Mouse (Mus musculus): ENCODE data around the gene Lrrc43. TPM values are rescaled to one million over a fixed set of nuclear protein-coding genes. Genes with fewer than 3 reads are reported as not detected.

Lrrc43 gene
- polyA plus RNA-seq, 1 experiment, result not detected

DNA sequence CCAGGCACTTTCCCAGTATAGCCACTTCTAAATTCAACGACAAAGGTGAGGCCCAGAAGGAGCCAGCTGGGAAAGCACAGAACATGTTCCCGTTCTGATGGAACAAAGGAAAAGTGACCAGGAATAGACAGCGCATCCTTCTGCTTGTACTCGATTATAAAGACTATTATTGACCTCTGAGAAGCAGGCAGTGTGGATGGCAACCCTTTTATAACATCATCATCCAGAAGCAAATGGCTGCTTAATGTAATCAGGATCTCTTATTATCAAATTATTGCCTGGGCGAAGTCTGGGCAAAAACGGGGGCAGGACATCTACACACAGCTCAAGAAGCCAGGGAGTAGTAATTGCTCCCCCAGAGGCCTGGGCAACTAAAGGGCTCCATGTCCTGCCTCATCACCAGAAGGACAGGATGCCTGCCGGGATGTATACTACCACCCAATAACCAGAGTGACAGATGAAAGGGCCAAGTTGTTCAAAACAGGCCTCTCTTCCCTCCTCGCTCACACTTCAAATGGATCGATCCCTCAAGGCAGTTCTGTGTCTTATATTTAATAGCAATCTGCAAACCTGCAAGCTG is 36.9 kb downstream of the Lrrc43 start:
- no peak overlapping the region for H3K4me3 ChIP-seq (replicated peaks)
- H3K9me3 ChIP-seq (ENCODE audit: control insufficient read depth, low read length), result no peaks in the 10 kb centered on the region
- H3K4me1 ChIP-seq (ENCODE audit: control insufficient read depth), result peaks cover 32% of the 10 kb centered on the region
- H3K27me3 ChIP-seq (ENCODE audit: control insufficient read depth), result no peaks in the 10 kb centered on the region
- H3K36me3 ChIP-seq (ENCODE audit: control insufficient read depth), result peaks cover 35% of the 10 kb centered on the region
- TF ChIP-seq TAL1 (IDR thresholded peaks at IDR 0.05; ENCODE audit: low read length) (no peak), GATA1 (IDR thresholded peaks at IDR 0.05; ENCODE audit: low read length) (no peak)

DNA sequence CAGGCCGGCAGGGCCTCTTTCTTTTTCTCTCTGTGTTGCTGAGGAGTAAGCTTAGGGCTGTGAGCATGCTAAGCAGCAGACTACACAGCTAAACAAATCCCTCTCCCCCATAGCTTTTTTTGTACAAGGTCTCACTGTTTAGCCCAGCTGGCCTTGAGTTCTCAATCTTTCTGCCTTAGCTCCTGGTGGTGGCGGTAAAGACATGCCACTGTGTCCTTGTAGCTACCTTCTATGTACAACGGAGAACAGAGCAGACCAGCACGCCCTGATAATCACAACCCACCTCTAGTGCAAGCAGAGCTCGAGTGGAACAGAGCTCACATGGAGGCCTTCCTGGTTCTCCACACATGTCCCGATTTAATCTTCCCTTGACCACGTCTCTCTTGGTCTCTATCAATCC is 39.5 kb downstream of the Lrrc43 start:
- Histone ChIP-seq H3K4me3 (replicated peaks) (no peak overlapping the region), H3K36me3 (ENCODE audit: control insufficient read depth) (peaks cover 61% of the 10 kb centered on the region), H3K4me1 (ENCODE audit: control insufficient read depth) (peaks cover 11% of the 10 kb centered on the region), H3K9me3 (ENCODE audit: control insufficient read depth, low read length) (no peaks in the 10 kb centered on the region), H3K27me3 (ENCODE audit: control insufficient read depth) (no peaks in the 10 kb centered on the region)
- TF ChIP-seq TAL1 (IDR thresholded peaks at IDR 0.05; ENCODE audit: low read length) (no peak), GATA1 (IDR thresholded peaks at IDR 0.05; ENCODE audit: low read length) (no peak)

DNA sequence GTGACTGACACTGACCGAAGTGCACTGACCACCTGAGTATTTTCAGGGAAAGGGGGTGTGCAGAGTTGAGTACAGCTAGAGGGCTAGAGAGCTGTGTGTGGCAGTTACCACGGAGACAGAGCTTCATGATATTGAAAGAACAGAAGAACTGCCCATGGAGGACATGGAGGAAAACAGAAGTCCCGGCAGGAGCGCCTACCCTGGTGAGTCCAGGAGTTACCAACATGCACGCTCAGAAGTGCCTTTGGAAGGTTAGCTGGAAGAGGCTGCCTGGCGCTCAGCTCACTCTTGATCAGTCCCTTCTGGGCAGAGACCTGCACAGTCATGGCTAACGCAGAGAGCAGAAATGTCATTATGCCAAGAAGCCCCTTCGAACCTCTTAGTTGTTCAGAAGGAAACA is 41.0 kb downstream of the Lrrc43 start:
- Histone ChIP-seq H3K36me3 (ENCODE audit: control insufficient read depth) (peaks cover 73% of the 10 kb centered on the region), H3K27me3 (ENCODE audit: control insufficient read depth) (no peaks in the 10 kb centered on the region), H3K4me3 (replicated peaks) (no peak overlapping the region), H3K9me3 (ENCODE audit: control insufficient read depth, low read length) (no peaks in the 10 kb centered on the region), H3K4me1 (ENCODE audit: control insufficient read depth) (peaks cover 2% of the 10 kb centered on the region)
- no peak for TF ChIP-seq TAL1 (IDR thresholded peaks at IDR 0.05; ENCODE audit: low read length)
- no peak for TF ChIP-seq GATA1 (IDR thresholded peaks at IDR 0.05; ENCODE audit: low read length)

- no peak overlapping the region for H3K4me3 ChIP-seq (replicated peaks)
- no peaks in the 10 kb centered on the region for H3K4me1 ChIP-seq (ENCODE audit: control insufficient read depth)
- H3K27me3 ChIP-seq (ENCODE audit: control insufficient read depth), result no peaks in the 10 kb centered on the region
- no peaks in the 10 kb centered on the region for H3K9me3 ChIP-seq (ENCODE audit: control insufficient read depth, low read length)
- TF ChIP-seq TAL1 (IDR thresholded peaks at IDR 0.05; ENCODE audit: low read length) (no peak), GATA1 (IDR thresholded peaks at IDR 0.05; ENCODE audit: low read length) (no peak)
- H3K36me3 ChIP-seq (ENCODE audit: control insufficient read depth), result peaks cover 83% of the 10 kb centered on the region
These were observed 44.7 kb downstream of the Lrrc43 start for GRCm38 (mm10) chr5:123533801-123534200.

DNA sequence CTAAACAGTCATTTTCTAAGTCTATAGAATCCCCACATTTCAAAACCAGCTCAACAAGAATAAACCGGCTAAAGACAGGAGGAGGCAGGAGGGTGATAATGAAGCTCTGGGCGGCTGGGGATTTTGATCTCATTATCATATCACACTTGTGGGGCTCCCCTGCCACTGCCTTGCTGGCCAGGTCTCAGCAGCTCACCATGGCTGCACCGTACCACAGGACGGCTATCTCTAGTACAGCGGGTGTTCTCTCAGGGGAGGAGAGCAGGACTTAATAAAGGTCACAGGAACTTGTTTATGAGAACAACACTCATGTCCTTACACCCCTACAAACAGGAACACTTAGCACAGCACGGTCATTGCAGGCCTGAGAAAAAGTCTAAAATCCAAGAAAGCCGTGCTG is 66.6 kb downstream of the Lrrc43 start:
- no peaks in the 10 kb centered on the region for H3K27me3 ChIP-seq (ENCODE audit: control insufficient read depth)
- H3K9me3 ChIP-seq (ENCODE audit: control insufficient read depth, low read length), result no peaks in the 10 kb centered on the region
- TF ChIP-seq TAL1 (IDR thresholded peaks at IDR 0.05; ENCODE audit: low read length) (no peak), GATA1 (IDR thresholded peaks at IDR 0.05; ENCODE audit: low read length) (no peak)
- no peak overlapping the region for H3K4me3 ChIP-seq (replicated peaks)
- H3K36me3 ChIP-seq (ENCODE audit: control insufficient read depth), result peaks cover 53% of the 10 kb centered on the region
- peaks cover 4% of the 10 kb centered on the region for H3K4me1 ChIP-seq (ENCODE audit: control insufficient read depth)

- Histone ChIP-seq H3K27me3 (ENCODE audit: control insufficient read depth) (no peaks in the 10 kb centered on the region), H3K36me3 (ENCODE audit: control insufficient read depth) (peaks cover 60% of the 10 kb centered on the region), H3K4me3 (replicated peaks) (no peak overlapping the region), H3K4me1 (ENCODE audit: control insufficient read depth) (peaks cover 4% of the 10 kb centered on the region), H3K9me3 (ENCODE audit: control insufficient read depth, low read length) (no peaks in the 10 kb centered on the region)
- TF ChIP-seq GATA1 (IDR thresholded peaks at IDR 0.05; ENCODE audit: low read length) (no peak), TAL1 (IDR thresholded peaks at IDR 0.05; ENCODE audit: low read length) (no peak)
These were observed 67.3 kb downstream of the Lrrc43 start for GRCm38 (mm10) chr5:123556451-123556850.

Other genes with a start within 250 kb of the Lrrc43 start
- 0.02 and 0.06 TPM in 2 replicates for gene Wdr66, start 237.2 kb upstream of the Lrrc43 start, polyA plus RNA-seq (2012)
- 2.3 and 2.4 TPM in 2 replicates for gene Bcl7a, start 145.5 kb upstream of the Lrrc43 start, polyA plus RNA-seq (2012)
- gene Mlxip, start 94.5 kb upstream of the Lrrc43 start, polyA plus RNA-seq (2012), result 0.03 and 0.09 TPM in 2 replicates
- not detected in 2 replicates for gene Il31, start 184 bp downstream of the Lrrc43 start, polyA plus RNA-seq (2012)
- gene B3gnt4, start 21.2 kb downstream of the Lrrc43 start, polyA plus RNA-seq (2012), result not detected in 2 replicates
- gene Diablo, start 34.9 kb downstream of the Lrrc43 start, polyA plus RNA-seq (2012), result 0.62 and 0.66 TPM in 2 replicates
- not detected in 2 replicates for gene Gm49027, start 36.2 kb downstream of the Lrrc43 start, polyA plus RNA-seq (2012)
- 0.28 and 0.60 TPM in 2 replicates for gene Vps33a, start 83.7 kb downstream of the Lrrc43 start, polyA plus RNA-seq (2012)
- gene Clip1, start 195.3 kb downstream of the Lrrc43 start, polyA plus RNA-seq (2012), result 0.92 and 1.1 TPM in 2 replicates
- 4.5 and 5.7 TPM in 2 replicates for gene Zcchc8, start 231.8 kb downstream of the Lrrc43 start, polyA plus RNA-seq (2012)